Mouse (Mus musculus): ENCODE data around the gene Slc25a11.

DNA sequence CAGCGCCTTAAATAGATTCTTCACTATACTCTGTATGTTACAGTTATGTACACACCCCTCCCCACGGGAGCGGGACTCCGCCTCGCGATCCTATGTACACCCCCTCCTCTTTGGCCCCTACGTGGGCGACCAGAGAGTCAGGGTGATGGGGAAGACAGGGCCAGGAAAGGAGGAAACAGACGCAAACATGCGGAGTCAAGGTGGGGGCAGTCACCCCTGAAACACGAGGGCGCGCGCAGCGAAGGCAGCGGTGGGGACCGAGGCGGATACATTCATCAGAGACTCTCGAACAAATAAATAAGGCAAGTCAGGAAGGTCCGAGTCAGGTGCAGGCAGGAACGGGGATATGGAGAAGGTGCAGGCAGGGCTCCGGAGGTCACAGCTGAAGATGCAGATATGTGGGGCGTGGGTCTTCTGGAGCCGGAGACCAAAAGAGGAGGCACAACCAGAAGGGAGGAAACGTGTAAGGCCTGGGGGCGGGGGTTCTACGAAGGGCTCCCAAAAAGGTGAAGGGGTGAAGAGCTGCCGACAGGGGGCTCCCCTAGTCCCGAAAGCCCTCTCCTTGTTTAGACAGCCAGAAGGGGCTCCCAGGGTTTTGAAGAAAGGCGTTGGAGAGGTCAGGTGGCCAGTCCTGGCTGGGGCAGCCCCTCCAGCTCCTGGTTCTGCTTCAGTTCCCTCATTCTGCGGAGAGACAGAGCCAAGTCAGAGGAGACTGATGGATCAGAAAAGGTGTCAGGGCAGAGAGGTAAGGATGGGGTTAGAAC lies 22.5 kb upstream of the Slc25a11 start:
- TF ChIP-seq CTCF (IDR thresholded peaks at IDR 0.05; ENCODE audit: low read depth) (peak; percentile 63), EP300 (IDR thresholded peaks at IDR 0.05; ENCODE audit: low read depth) (no peak)

All from liver, embryonic 14.5 days (tissue).